Mouse (Mus musculus): ENCODE data around the gene Man1a2.

DNA sequence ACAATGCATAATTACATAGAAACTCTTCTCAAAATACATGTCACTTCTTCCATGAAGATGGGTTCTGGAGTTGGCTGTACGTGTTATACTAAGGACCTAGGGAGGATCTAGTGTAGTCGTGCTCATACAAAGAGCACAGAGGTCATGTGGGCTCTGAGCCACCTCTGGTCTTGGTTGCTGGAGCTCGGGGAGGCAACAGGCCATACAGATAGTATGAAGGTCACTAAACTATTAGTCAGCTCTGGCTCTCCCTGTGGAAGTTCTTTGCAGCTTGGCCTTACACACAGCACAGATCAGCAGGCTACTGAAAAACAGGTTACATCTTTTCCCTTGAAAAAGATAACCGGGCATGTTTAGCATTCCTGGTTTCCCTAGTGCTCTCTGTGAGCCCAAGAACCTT is 50.5 kb downstream of the Man1a2 start:
- TF ChIP-seq POLR2A (IDR thresholded peaks at IDR 0.05; ENCODE audit: borderline replicate concordance, extremely low read depth, insufficient read depth, insufficient read length, poor library complexity, severe bottlenecking), result no peak
- TF ChIP-seq CTCF (IDR thresholded peaks at IDR 0.05; ENCODE audit: borderline replicate concordance, extremely low read depth, insufficient read depth, insufficient read length), result no peak
